Mouse (Mus musculus): ENCODE measurements at regions not wholly inside any gene's neighbourhood (a gene's known extent, or its start where the extent isn't known, plus 50 kb on each side); places are given as distances from the start of the nearest gene placed in this dataset.
A peak's percentile ranks its signal among the peaks of the same experiment; 100 is the strongest.
"Not testable (repeated sequence)": the region's sequence is repeated elsewhere in the genome, so short reads cannot be mapped to it uniquely, and the experiment has no call there.

- intact Hi-C loops (cut with DNase I; ENCODE audit: low total_unique reads): no loop called here
These were observed 486.5 kb upstream of the Clint1 start for GRCm38 (mm10) chr11:45365343-45365742.

DNA sequence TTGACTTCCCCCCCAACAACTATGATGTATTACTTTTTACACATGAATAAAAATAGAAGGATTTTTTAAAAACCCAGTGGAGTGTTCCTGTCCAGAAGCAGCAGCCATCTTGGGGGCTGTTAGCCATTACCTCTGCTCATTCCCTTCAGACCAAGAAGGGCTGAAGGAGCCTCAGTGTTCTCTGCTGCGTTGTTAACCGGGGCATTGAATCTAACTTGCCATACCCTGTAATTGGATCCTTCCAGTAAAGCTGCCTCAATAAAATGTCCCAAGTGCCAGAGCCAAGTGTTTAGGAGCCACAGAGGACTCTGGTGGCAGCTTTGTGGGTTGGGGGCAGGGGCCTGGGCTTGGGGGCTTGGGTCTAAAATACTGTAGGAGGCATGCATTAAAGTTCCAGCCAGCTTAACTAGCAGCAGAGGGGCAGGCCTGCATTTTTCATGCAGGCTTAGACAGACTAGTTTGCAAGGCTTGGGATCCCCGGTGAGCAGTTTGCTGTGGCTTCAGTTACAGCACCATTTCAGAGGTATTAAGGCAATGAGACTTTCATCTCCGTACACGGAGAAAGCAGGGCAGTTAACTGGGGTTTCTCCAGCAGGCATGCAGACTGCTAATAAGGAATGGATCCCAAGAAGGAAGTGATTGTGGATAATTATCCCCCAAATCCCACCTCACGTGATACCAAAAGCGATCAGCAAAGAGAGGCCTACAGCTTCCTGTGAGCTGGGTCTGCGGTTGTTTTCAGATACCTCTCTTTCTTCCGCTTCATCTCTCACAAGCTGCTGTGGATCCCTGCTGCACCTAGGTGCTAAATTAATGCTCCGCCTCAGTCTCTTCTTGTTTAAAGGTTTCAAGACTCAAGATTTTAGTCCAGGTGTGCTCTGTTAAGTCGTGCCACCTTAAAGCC lies 462.4 kb upstream of the Clint1 start:
- intact Hi-C loops (cut with DNase I; ENCODE audit: low total_unique reads): no loop called here
- DNase-seq: no peak

More at GRCm38 (mm10) chr11:45365343-45365742, 486.5 kb upstream of the Clint1 start:
- DNase-seq: no peak

DNA sequence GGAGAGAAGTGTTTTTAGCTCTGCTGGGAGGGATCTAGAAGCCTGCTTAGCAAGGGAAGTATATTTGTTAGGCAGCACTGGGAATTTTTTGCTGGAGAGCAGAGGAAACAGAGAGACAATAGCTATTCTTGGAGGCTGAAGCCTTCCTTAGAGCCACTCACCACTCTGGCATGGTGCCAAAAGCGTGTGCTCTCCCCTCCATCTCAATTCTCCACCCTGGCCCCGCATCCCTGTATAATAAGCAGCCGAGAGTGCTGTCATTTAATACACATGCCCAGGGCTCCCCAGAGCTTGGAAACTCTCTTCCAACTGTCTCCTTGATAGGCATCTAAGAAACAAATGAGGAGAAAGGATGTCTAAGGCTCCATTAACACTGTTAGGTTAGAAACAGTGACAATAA lies 455.8 kb upstream of the Clint1 start:
- intact Hi-C loops (cut with DNase I; ENCODE audit: low total_unique reads): no loop called here

GRCm38 (mm10) chr11:45398188-45398587 lies 453.7 kb upstream of the Clint1 start:
- intact Hi-C loops (cut with DNase I; ENCODE audit: low total_unique reads): no loop called here
- DNase-seq: no peak

More for the DNA sequence above, 455.8 kb upstream of the Clint1 start:
- DNase-seq: no peak

GRCm38 (mm10) chr11:45404377-45405029 lies 447.3 kb upstream of the Clint1 start:
- intact Hi-C loops (cut with DNase I; ENCODE audit: low total_unique reads): no loop called here
- no peak for DNase-seq

GRCm38 (mm10) chr11:45424066-45424465 lies 427.8 kb upstream of the Clint1 start:
- intact Hi-C loops (cut with DNase I; ENCODE audit: low total_unique reads); DNase-seq: not testable (repeated sequence)

DNA sequence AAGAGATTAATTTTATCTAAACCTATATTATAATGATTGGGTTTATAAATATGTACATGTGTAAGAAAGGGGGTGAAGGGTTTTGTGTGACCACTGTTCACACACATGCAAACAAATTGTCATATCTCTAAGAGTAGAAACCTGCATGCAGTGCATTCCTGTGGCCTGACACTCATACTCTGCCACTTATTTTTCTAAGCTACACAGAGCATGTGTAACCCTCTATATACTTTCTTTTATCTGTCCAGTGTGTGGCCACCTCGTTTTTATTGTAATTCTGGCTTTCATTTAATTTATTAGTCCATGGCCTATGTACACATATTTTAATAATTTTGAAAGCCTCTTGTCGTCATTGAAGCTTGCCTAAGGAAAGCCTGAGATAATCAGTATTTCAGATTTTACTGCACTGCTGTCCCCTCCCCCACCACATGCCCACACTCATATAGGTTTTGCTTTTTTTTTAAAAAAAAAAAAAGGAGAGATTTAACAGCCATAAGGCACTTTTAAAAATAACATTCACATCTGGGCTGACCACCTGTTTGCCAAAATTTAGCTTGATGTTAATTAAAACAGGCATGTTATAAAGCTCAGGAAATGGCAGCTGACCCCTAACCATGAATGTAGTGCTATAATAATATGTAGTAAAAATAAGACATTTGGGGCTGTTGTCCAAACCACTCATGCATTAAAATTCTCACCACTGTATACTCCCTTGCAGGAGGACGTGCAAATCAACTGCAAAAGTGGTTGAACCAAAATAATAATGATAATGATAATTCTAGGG lies 410.7 kb upstream of the Clint1 start:
- intact Hi-C loops (cut with DNase I; ENCODE audit: low total_unique reads): no loop called here
- no peak for DNase-seq

DNA sequence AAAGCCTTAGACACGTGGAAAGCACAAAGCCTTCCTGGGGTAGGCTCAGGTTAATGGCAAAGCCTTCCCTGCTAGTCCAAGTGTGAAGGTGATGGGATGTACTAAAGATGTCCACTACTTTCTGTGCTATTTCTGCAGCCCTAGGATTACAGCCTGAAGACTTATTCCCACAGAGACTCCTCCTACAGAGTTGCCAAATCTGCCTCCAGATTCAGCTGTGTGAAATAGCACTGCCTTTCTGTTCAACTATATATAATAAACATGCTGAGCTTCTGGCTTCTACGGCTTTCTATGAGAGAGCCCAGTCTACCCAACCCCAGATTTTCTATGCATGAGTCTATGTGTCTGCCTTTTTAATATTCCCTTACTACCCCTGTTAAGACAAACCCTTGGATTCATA lies 405.3 kb upstream of the Clint1 start:
- intact Hi-C loops (cut with DNase I; ENCODE audit: low total_unique reads): no loop called here

DNA sequence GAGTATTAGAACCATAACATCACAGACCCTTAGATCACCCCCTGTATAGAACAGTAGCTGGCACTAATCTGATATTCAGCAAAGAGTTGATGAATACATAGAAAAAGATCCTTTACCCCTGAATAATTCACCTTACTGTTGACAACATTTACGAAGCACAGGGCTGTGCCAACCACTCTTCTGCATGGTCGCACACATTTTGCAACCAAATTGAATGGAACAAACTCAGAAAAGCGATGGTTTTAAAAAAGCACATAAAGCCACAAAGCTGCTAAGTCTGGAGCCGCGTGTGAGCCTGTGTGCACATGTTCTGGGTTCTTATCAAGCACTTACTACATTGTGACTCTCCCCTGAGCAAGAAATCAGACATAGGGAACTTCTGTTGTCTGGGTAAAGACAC lies 397.6 kb upstream of the Clint1 start:
- DNase-seq: no peak
- intact Hi-C loops (cut with DNase I; ENCODE audit: low total_unique reads): no loop called here

More for the DNA sequence above, 405.3 kb upstream of the Clint1 start:
- DNase-seq: no peak

DNA sequence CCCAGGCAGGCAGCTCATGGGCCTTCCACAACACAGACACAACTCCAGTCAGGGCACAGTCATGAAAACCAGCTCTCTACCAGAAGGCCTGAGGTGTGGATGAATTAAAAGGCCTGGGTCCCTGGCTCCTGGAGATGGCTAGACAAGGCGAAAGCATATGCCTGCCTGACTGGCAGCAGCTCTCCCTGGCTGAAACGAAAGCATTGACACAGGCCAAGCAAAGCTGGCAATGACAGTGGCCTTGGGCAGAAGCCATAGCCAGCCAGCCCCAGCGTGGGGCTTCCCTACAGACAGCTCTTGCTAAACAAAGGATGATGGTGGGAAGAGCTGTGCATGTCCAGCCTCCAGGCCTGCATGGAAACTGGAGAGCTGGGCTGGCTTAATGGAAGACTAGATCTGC lies 396.9 kb upstream of the Clint1 start:
- peak; percentile 14 for DNase-seq
- intact Hi-C loops (cut with DNase I; ENCODE audit: low total_unique reads): no loop called here

DNA sequence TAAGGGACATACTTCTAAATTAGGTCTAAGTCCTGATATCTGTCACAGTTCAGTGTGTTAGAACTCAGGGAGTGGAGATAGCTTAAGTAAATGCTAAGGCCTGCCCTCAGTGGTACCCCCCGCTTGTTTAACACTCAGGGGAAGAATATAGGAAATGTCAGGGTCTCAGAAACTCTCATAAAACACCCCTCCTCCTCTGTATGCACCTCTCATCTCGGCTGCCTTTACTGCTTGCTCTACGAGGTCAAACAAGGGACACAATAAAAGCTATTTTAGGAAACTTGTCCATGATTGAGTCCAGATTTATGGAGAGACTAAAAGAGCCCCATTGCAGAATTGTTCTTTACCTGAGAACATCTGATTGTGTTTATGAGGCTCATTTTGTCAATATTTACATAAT lies 395.1 kb upstream of the Clint1 start:
- intact Hi-C loops (cut with DNase I; ENCODE audit: low total_unique reads): no loop called here
- DNase-seq: no peak

GRCm38 (mm10) chr11:45457597-45457996 lies 394.3 kb upstream of the Clint1 start:
- no peak for DNase-seq
- intact Hi-C loops (cut with DNase I; ENCODE audit: low total_unique reads): no loop called here

DNA sequence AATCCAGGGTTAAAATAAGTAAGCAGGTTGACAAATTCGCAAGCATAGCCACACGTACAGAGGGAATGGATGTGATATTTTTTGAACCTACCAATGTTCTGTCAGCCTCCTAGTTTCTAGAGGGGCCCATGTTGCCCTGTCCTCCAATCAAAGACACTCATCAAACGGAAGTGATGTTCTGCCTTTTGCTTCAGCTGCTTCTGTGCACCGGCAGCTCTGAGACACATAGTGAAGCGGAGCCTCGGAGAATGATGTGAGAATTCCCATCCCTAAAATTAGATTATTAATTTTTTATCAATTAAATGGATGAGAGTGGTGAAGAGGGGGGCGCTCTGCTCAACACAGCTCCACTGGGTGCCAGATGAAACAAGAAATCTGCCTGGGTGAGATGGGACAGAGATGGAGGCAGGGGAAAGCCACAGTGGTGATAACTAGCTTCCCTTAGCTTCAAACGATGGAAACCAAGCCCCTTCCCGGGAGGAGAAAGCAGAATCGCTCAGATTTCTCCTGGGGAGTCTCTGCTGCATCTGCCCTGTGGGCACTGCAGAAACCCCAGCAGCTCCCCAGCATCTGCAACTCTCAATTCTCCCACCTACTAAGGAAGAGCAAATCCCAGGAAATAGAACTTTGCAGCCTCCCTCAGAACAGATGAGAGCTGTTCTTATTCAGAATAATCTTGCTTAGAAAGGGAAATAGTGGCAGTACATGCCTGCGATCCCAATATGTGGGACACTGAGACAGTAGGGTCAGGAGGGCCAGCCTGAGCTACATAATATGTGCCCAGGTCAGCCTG lies 391.7 kb upstream of the Clint1 start:
- intact Hi-C loops (cut with DNase I; ENCODE audit: low total_unique reads): no loop called here
- DNase-seq: no peak

DNA sequence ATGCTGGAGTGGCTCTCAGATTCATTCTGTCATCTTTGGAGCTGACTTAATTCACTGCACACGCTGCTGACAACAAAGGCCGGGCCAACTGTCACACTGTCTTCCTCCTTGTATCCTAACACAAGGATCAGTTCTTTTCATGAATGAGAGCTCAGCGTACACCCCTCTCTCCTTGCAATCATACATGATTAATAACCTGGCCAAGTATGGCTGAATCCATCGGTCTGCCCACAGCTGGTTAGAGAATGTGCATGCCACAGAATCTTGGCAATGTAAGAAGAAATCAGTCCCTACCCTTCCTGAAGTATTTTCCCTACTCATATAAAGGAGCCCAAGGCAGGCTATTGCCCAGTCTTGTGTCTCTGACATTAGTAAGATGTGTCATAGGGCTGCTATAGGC lies 387.4 kb upstream of the Clint1 start:
- intact Hi-C loops (cut with DNase I; ENCODE audit: low total_unique reads): no loop called here

DNA sequence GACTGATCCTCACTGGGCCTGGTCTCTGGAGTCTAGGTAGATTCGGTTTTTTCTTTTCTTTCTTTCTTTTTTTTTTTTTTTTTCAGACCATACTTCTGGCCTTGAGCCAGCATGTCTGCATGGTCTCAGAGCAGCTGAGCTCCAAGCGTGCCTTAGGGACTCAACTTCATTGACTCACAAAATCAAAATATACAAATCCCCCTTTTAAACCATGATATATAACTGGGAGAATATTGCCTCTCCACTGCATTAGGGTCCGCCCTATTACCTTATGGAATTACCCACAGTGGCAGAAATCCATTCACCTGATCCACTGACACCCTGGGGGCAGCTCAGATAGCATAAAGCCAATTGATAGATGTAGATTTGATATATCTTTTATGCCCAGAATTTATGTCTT lies 385.5 kb upstream of the Clint1 start:
- DNase-seq: no peak
- intact Hi-C loops (cut with DNase I; ENCODE audit: low total_unique reads): no loop called here

More for the DNA sequence above, 387.4 kb upstream of the Clint1 start:
- DNase-seq: no peak

DNA sequence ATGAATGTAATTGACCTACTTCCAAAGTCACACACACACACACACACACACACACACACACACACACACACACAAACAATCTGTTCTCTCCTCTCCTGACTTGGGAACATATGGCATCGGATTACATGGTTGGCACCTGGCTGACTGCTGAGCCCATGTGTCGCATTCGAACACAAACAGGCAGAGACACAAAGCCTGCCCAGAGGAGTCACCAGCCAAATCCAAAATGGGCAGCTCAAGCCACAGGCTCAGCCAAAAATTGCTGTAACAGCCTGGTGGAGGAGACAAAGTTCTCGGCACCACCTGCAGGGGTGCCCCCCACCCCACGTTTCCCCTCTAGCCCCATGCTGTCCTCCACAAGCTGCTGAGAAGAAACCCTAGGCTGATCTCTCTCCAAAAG lies 379.7 kb upstream of the Clint1 start:
- peak; percentile 6 for DNase-seq

GRCm38 (mm10) chr11:45476917-45477316 lies 374.9 kb upstream of the Clint1 start:
- intact Hi-C loops (cut with DNase I; ENCODE audit: low total_unique reads): no loop called here
- DNase-seq: no peak

More for the DNA sequence above, 379.7 kb upstream of the Clint1 start:
- intact Hi-C loops (cut with DNase I; ENCODE audit: low total_unique reads): no loop called here

DNA sequence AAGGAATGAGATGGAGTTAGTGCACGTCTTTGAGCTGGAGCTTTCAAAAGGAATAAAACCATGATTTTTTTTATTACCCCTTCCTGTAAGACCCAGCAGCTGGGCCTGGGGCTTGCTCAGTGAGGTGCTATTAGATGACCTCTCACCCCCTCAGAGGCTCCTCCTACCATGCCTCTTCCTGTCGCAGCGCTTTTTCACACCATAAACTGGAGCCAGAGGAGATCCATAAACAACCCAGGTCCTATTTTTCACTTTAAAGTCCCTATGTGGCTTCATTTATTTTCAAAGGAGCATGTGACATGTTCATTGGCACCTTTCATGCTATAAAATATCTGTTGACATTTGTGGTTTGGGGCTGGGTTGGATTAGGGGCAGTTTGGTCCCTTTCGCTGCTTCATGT lies 365.9 kb upstream of the Clint1 start:
- no peak for DNase-seq
- intact Hi-C loops (cut with DNase I; ENCODE audit: low total_unique reads): no loop called here
